Mouse (Mus musculus) cerebellum, adult 2 months (tissue): ENCODE measurements around the gene Mta3.

Source experiments
- CTCF ChIP-seq: fragments of 200-500 bp; IDR thresholded peaks from 2 replicates; pipeline ENCODE4 v1.5.1; 2011; ENCODE audit warnings: low read depth, mild to moderate bottlenecking, control low read depth, low read length, moderate library complexity, borderline replicate concordance; ENCODE audit not compliant: insufficient read depth
- POLR2A ChIP-seq: fragments of 200-500 bp; IDR thresholded peaks from 2 replicates; pipeline ENCODE4 v1.6.1; 2011; ENCODE audit warnings: low read length, control low read depth, borderline replicate concordance; ENCODE audit not compliant: insufficient read depth

- TF ChIP-seq CTCF (no peak), POLR2A (no peak)
Measured at GRCm38 (mm10) chr17:83776965-83777364, 71.0 kb downstream of the Mta3 start.
